Mouse (Mus musculus) cerebellum, adult 9-11 months (tissue): ENCODE results near the gene Itga6.
"Not testable (repeated sequence)": the region's sequence is repeated elsewhere in the genome, so short reads cannot be mapped to it uniquely, and the experiment has no call there.

ENCODE experiments used
- DNase-seq: peaks from one replicate; pipeline ENCODE4 v3.0.0; 2022

Gene Itga6

DNA sequence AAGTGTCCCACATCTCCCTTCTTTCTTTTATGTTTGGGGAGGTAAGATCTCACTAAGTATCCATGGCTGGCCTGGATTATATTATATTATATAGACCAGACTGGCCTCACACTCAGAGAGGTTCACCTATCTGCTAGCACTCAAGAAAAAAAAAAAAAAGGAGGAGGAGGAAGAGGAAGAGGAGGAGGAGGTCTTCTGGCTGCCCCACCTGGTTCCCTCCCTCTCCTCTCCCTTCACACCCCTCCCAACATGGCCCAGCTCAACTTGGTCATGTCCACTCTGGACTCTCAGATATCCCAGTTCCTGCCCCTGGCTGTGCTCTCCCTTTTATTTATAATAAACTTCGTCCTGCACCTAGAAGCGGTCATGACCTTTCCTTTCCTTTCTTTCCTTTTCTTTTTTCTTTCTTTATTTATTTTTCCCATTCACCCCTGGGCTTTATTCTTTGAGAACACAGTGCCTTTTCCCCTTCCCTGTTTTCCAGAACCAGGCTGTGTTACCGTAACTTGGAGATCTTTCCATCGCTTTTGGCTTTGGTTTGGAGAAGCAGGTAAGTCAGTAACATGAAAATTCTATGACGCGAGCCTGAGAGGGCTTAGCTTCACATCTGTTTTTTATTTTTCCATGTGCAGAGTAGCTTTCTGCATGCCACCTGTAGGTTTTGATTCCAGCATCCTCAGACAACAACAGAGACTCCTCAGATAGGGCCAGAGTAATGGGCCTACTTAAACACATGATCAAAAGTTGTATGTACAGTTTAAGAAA, at the start of gene Itga6:
Itga6 (plus strand) TSS at position 7 of the 765 bp plus-strand sequence.
- no peak for DNase-seq

DNA sequence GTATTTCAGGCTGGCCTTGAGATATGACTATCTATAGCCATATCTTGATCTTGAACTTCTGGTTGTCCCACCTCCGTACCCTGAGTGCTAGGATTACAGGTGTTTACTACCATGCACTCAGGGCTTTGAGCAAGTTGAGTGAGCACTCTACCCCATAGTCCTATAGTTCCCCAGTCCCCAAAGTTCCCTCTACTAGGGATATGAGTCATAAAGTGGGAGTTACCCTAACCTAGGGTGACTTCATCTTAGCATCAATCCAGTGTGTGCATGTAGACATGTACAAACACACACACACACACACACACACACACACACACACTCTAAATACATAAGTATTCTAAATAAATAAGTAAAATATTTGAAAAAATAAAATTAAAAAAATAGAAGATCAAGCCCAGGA, 48.6 kb upstream of the Itga6 start:
- no peak for DNase-seq

DNA sequence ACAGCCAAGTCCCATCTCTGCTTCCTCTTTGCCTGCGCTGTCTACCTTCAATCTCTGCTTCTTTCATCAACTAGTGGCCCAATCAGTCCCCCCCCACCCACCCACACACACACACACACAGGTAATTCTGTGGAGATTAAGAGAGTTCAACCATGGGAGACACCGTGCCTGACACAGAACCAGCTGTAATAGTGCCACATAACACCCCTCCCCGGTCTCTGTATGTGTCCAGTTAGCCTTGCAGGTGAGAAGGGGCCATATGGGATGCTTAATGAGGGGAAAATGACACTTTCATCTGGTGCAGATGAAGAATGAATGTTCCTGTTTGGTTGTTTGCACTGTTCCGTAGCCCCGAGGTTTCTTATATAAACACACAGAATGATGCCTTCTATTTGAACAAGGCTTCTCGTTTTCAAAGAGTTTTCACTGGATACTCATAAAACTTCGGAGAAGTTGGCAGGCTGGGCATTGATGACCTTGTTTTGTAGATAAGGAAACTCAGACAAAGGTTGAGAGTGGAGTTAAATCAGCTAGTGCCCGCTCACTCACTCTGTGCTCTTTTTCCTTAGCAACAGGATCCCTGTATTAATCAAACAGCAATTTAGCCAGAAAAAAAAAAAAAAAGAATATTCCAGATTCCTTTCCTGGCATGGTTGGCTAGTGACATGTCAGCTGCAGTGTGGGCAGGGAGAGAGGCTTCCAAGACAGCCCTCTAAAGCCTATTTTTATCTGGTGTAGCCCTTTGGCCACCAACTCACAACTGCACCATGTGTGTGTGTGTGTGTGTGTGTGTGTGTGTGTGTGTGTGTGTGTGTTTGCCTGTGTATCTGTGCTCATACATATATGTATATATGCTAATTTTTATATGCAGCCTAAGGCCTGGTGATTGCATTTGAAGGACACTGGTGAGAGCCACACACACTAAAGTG, 47.7 kb upstream of the Itga6 start:
- no peak for DNase-seq

DNA sequence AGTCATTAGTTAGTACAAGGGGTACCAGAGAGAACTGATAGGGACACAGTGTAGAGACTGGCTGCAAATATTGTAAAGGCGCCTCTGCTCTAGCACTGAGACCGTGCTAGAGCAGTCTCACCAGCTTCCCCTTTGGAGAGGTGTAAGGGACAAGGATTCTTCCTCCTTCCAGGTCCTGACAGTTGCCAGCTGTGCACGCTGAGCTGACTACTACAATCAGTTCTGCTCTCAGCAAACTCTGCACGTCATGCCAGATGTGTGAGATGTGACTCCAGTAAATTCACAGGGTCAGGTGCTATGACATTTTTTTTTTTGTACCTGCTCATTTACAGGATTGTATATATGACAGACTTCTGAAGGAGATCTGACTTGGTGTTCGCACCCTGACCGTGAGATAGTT, 47.0 kb upstream of the Itga6 start:
- DNase-seq: no peak

DNA sequence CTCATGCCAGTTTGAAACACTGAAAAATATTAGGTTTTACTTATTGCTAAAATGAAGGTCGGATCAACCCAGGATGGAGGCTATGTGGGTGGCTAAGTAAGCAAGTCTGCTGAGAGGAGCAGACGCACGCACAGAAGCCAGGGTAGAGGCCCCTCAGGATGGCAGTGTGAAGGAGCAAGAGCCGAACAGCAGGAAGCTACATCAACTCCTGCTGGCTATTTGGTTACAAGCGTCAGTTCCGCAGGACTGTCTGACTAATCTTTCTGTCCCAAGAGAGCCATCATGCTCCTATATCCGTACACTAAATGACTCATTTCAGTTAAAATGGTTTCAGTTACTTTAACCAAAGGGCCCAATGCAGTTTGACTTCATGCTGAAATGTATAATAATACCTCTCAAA, 46.5 kb upstream of the Itga6 start:
- DNase-seq: no peak

DNA sequence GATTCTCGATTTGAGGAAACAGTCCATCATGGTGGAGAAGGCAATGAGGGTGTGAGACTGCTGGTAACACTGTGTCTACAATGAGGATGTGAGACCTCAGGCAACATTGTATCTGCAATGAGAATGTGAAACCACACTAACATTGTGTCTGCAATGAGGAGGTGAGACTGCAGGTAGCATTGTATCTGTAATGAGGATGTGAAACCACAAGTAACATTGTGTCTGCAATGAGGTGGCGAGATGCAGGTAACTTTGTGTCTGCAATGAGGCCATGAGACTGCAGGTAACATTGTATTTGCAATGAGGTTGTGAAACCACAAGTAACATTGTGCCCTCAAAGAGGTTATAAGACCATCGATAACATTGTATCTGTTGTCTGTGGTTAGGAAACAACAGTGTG, 44.1 kb upstream of the Itga6 start:
- no peak for DNase-seq

DNA sequence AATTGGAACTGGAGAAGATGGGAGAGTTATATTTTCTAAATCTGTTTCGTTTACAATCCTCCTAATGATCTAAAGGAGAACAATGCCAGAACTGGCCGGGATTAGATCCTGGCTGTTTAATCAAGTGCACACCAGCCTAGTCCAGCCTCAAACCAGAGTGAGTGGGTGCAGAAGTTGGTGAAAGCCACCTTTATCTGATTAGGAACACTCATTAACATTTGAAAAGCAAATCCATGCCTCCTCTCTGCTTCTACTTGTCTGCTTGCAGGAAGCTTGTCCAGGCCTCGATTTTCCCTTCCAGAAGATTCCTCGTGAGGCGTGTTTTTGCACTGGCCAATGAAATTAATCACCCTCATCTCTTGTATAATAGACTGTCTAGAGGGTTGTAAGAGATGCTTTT, 41.1 kb upstream of the Itga6 start:
- DNase-seq: no peak

DNA sequence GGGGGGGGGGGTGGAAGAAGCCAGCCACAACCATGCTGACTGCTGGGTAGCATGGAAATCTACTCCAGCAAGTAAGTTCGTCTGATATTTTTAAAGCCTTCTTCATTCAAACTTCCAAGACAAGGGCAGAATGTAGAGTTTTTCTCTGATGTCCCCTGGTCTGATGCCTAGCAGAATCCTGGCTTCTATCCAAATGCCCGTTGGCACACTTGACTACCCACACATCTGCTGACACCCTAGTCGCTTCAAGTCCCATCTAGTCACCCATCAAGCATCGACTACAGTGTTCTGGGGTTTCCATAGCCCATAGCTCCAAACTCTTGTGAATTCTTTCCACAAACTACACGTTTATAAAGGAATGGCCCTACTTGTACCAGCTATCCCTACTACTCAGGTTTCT, 36.5 kb upstream of the Itga6 start:
- no peak for DNase-seq

DNA sequence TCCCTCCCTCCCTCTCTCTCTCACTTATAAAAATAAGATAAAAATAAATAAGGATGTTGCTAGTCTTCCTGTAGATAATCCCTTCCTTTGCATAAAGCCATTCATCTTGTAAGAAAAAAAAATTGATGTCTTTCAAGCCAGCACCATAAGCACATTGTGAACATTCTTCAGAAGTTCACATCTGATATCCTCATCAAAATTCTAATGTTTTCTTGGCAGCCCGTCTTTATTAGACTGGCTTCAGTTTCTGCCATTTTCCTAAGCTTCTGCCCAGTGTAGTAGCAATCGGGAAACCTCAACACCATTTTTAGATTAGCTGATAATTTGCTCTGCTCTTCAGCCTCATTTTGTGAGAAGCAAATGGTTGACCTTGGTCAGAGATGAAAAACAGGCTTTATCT, 33.8 kb upstream of the Itga6 start:
- no peak for DNase-seq

DNA sequence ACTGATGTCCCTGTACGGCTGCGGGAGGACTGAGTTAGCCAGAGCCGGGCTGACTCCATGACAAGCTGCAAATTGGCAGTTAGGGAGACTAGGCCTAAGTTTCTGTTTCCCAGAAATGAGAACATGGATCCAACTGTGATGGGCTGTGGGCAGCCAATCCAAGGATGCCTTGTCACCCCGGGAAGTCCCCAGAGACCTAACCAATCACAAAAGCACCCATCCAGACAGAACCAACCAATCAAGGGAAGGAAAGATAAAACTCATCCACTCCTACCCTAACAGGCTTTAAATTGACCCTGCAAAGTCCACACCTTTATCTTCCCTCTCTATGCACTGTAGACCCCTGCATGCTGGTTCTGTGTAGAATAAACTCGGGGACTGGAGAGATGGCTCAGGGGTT, 31.0 kb upstream of the Itga6 start:
- no peak for DNase-seq

DNA sequence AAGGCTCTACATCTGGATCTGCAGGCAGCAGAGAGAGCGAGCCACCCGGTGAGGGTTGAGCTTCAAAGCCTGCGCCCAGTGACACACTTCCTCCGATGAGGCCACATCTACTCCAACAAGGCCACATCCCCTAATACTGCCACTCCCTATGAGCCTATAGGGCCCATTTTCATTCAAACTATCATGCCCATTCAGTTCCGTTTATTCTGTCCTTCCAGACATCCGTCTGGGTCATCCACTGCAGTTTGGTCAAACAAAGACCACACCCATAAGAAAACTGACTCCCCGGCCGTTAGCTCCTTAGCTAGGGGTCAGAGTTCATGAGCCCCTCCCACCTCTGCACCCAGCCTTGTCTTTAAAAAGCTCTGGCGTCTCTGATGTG, 26.4 kb upstream of the Itga6 start:
- no peak for DNase-seq

DNA sequence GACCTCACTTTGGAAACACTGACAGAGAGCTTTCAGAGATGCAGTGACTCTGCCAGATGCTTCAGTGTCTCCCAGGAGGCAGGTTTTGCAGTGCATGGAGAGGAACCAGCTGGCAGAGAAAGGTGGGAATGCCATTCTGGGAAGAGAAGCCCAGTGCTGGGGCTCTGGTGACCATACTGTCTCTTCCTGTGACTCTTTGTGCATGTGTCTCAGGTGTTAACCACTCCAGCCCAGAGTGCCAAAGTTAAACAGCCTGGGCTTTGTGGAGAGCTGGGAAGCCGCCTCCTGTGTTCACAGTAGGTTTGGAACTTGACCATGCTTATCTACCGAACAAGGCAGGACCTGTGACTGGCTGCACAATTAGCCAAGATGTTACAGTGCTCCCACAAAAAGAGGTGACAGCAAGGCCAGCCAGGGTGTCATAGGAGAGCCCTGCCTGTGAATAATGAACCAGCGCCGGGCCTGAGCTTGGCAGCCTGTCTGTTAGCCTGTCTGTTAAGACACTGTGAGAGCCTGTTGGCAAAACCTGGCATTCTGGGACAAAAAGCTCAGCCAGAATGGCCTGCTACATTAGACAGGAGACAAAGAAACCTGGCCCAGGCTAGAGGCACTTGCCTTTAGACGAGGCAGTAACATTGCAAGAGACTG, 25.9 kb upstream of the Itga6 start:
- DNase-seq: peak; percentile 11

DNA sequence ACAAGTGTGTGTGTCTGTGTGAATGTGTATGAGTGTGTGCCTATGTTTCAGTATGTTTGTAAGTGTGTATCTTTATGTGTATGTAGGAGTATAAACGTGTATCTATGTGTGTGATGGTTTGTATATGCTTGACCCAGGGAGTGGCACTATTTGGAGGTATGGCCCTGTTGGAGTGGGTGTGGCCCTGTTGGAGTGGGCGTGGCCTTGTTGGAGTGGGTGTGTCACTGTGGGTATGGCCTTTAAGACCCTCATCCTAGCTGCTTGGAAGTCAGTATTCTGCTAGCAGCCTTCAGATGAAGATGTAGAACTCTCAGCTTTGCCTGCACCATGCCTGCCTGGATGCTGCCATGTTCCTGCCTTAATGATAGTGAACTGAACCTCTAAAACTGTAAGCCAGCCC, 24.9 kb upstream of the Itga6 start:
- not testable (repeated sequence) for DNase-seq

DNA sequence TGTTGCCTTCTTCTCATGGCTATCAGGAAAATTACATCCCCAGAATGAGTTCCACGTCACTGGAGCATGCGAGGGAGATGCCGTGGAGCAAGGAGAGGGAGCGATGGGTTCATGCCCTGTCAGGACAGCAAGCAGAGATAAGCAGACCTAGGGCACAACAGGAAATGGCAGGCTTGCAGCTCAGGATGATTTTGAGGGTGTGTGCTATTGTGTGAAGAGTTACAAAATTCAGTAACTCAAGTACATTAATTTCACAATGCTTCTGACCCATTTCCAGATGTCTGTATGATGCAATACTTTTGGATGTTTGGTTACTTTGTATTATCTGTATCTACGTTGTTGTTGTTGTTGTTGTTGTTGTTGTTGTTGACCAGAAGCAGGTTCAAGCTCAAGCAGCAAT, 22.5 kb upstream of the Itga6 start:
- no peak for DNase-seq

DNA sequence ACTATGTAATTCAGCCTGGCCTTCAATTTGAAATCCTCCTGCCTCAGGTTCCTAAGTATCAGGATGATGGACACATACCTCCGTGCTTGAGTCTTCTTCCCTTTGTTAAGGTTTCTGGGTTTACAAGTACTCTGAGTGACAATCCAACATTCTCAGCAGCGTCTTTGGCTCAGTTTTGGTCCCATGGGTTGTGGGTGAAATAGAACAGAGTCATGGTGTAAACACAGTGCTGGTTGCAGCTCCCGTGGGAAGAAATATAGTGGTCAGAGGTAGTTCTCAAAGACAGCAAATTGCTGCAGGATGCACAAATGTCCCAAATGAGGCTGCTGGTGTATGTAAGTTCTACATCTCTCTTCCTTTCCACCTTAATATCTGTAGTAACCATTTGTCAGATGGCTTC, 21.8 kb upstream of the Itga6 start:
- DNase-seq: no peak

DNA sequence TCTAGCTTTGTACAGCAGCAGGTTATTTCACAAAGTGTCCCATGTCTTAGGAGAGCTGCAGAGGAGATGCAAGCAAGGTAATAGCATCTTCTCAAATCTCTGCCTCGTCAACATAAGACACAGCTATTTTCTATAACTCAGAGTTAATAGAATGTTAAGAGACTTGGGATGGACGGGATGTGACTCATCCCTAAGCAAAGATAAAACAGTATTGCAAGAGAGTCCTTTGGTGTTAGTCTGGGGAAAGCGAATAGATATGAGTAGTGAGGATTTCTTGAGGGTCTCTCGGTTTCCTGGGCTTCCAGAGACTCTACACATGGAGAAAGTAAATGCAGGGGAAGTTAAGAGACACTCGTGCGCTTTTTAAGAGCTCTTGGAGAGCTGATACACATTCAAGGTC, 21.4 kb upstream of the Itga6 start:
- DNase-seq: no peak

DNA sequence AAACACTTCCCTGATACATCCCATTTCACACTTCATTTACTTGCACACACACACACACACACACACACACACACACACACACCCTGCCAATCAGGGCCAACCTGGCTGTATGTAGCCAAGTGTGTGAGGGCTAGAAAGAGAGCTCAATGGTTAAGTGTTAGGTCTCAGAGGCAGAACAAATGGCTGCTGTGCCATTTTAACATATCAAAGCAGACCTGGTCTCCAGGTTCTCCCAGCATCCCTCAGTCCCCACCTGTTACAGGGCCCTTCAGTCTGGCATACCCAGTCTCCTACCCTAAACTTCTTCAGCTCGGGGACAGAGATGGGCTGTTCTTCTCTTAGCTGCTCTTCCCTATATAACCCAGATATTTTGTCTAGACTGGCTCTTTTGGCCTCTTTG, 20.0 kb upstream of the Itga6 start:
- DNase-seq: no peak

DNA sequence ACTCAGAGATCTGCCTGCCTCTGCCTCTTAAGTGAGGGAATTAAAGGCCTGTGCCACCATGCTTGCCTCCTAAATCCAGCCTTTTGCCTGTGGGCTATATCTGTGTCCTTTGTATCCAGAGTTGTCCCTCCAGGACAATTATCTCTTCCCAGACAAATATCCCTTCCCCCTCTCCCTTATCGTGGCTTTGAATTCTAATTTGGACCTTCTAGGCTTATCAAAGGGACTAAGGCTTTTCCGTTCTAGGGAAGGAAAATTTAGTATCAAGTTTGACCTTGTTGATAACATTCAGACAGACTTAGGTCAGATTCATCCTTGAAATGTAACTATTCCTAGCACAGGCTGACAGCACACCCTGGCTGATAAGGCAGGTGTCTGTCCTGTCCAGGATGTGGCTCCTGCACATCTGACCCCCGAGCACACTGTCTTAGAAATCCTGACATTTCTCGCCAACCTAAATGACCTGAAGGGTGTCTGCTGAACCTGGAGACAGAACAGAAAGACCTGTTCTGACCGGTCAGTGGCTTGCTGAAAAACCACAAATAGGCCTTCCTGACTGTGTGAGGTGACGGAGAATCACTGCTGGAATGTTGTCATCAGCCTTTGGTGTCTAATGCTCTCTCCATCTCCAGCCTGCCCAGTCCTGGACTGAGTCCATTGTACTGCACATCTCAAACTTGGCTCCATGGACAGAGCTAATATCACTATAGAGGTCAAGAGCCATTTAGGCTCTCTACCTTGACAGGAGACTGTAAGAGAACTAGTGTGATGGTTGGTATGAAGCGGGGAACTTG, 18.3 kb upstream of the Itga6 start:
- no peak for DNase-seq

DNA sequence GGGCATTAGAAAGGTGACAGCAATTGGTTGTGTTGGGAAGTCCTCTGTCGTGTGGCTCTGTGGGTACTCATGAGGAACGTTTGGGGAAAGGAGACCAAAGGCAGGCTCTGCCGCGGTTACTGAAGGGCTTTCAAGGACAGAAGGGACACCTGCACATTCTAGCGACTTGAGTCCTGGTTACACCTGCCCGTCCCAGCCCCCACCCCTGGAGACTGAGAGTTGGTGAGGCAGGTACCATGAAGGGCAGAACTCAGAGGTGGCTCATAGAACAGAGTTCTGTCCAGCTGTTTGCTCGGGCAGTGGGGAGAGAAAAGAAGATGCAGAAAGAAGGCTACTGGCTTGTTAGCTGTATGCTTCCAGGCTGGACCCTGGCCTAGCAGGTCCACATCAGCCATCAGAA, 17.1 kb upstream of the Itga6 start:
- no peak for DNase-seq

DNA sequence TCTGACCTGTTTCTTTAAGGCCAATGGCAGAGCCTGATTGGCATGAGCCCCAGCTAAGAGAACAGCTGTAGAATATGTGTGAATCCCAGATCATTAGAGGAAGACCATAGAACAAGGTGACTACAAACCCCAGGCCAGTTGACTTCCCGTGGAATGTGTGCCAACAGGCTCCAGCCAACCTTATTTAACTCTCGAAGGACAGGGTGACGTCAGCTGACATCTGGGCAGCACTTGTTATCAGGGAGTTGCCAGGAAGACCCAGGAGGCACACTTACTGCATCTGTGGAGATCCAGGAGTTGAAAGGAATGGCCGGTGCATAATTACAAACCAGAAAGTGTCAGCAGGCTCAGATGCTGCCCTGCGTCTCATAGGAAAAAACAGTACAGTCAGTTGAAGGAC, 16.6 kb upstream of the Itga6 start:
- no peak for DNase-seq

DNA sequence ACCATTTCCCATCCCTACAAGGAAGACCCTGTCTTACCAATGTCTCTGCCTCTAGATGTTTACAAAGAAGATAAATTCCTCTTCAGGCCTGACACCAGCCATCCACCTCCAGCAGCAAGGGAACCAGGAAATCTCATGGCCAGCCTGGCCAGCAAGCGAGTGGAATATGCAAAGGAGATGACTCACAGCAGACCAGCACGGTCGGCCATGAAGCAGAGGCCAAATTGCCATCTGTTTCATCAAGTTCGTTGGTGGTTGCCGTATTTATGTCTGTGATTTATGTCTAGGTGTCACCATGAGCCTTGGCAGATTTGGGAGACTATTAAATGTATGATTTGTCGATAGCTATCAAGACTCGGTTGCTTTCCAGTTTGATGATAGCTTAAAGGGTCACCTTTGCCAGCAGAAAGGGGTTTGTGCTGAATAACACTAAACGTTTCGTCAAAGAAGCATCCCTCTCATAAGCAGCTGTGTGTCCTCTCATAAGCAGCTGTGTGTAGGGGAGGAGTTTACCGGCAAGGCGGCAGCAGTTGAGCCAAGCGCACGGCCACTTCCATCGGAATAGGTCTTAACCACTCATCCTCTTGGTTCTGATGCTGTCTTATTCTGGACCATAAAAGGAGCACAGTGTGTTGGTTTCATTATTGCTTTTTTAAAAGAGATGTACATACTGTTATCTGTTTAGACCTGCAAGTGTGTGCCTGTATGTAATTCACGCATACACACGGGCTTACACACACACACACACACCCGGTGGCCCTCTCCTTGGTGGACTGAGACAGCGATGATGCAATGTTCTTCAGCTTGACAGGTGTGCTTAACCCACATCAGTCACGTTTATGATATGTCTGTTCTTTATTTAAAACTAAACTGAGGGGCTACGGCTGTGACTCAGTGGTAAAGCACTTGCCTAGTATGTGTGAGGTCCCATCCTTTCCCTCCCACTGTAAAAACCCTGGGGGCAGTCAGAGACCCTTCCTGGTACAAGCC, 14.5 kb upstream of the Itga6 start:
- DNase-seq: no peak
